Mouse (Mus musculus) midbrain, embryonic 13.5 days (tissue): ENCODE measurements at regions not wholly inside any gene's neighbourhood (a gene's known extent, or its start where the extent isn't known, plus 50 kb on each side); places are given as distances from the start of the nearest gene placed in this dataset.

Experiments
- ATAC-seq: fragments of 200-750 bp; cut with Nextera tagmentation; 2 replicates; pipeline ENCODE4 v1.8.0; 2017; ENCODE audit warnings: mild to moderate bottlenecking, moderate TSS enrichment, moderate library complexity
- H3K27ac ChIP-seq: fragments of 300-500 bp; sonication (generic); 2 replicates; pipeline ENCODE4 v1.5.1; 2015; ENCODE audit warnings: inconsistent platforms, mild to moderate bottlenecking, moderate library complexity
- H3K27me3 ChIP-seq: fragments of 300-500 bp; sonication (generic); 2 replicates; pipeline ENCODE4 v1.6.1; 2015; ENCODE audit warnings: mild to moderate bottlenecking, inconsistent platforms
- H3K36me3 ChIP-seq: fragments of 300-500 bp; sonication (generic); 2 replicates; pipeline ENCODE4 v1.6.1; 2015; ENCODE audit warnings: mild to moderate bottlenecking, inconsistent platforms
- H3K4me1 ChIP-seq: fragments of 300-500 bp; sonication (generic); replicated peaks from 2 replicates; pipeline ENCODE4 v1.6.1; 2015; ENCODE audit warnings: inconsistent platforms
- H3K4me2 ChIP-seq: fragments of 300-500 bp; sonication (generic); replicated peaks from 2 replicates; pipeline ENCODE4 v1.6.1; 2015; ENCODE audit warnings: moderate library complexity, mild to moderate bottlenecking, inconsistent platforms
- H3K4me3 ChIP-seq: fragments of 300-500 bp; sonication (generic); replicated peaks from 2 replicates; pipeline ENCODE4 v1.5.1; 2015; ENCODE audit warnings: mild to moderate bottlenecking, inconsistent platforms
- H3K9ac ChIP-seq: fragments of 300-500 bp; sonication (generic); replicated peaks from 2 replicates; pipeline ENCODE4 v1.6.1; 2015; ENCODE audit warnings: mild to moderate bottlenecking, inconsistent platforms
- H3K9me3 ChIP-seq: fragments of 300-500 bp; sonication (generic); 2 replicates; pipeline ENCODE4 v1.6.1; 2016; ENCODE audit warnings: mild to moderate bottlenecking, inconsistent platforms
- WGBS: fragments of 180-500 bp; shearing (Covaris S2); methylation state at CpG from one replicate; pipeline ENCODE4 v1.1.7; 2015; 5-methylcytosine and 5-hydroxymethylcytosine counted together

GRCm38 (mm10) chr7:111158791-111159286, 76.0 kb upstream of the Eif4g2 start:
- H3K4me3 ChIP-seq, result no peak overlapping the region
- H3K4me2 ChIP-seq, result no peak overlapping the region
- H3K9ac ChIP-seq, result no peak overlapping the region
- no peak overlapping the region for H3K27ac ChIP-seq
- no peaks in the 10 kb centered on the region for H3K27me3 ChIP-seq
- ATAC-seq, result no peak
- peaks cover 8% of the 10 kb centered on the region; the same call in 1 of the 2 replicates for H3K4me1 ChIP-seq
- no peaks in the 10 kb centered on the region for H3K9me3 ChIP-seq
- no peaks in the 10 kb centered on the region for H3K36me3 ChIP-seq
- WGBS, result 55% methylated on average over 6 of the region's 6 CpGs

GRCm38 (mm10) chr7:111157754-111158325, 75.0 kb upstream of the Eif4g2 start:
- Histone ChIP-seq H3K4me1 (peaks cover 8% of the 10 kb centered on the region; the same call in 1 of the 2 replicates), H3K9me3 (no peaks in the 10 kb centered on the region), H3K36me3 (no peaks in the 10 kb centered on the region), H3K4me3 (no peak overlapping the region), H3K9ac (no peak overlapping the region), H3K4me2 (no peak overlapping the region), H3K27ac (no peak overlapping the region), H3K27me3 (no peaks in the 10 kb centered on the region)
- no peak for ATAC-seq
- WGBS, result 59% methylated on average over 9 of the region's 9 CpGs

GRCm38 (mm10) chr7:111157287-111157686, 74.5 kb upstream of the Eif4g2 start:
- H3K9ac ChIP-seq, result no peak overlapping the region
- no peaks in the 10 kb centered on the region for H3K36me3 ChIP-seq
- H3K9me3 ChIP-seq, result no peaks in the 10 kb centered on the region
- peaks cover 8% of the 10 kb centered on the region; the same call in 1 of the 2 replicates for H3K4me1 ChIP-seq
- H3K27ac ChIP-seq, result no peak overlapping the region
- no peak overlapping the region for H3K4me3 ChIP-seq
- H3K27me3 ChIP-seq, result no peaks in the 10 kb centered on the region
- no peak overlapping the region for H3K4me2 ChIP-seq
- 52% methylated on average over 6 of the region's 6 CpGs for WGBS
- no peak for ATAC-seq

GRCm38 (mm10) chr7:111156472-111157231, 73.8 kb upstream of the Eif4g2 start:
- WGBS, result 63% methylated on average over 8 of the region's 8 CpGs
- H3K9ac ChIP-seq, result no peak overlapping the region
- no peaks in the 10 kb centered on the region for H3K9me3 ChIP-seq
- ATAC-seq, result no peak
- no peaks in the 10 kb centered on the region for H3K27me3 ChIP-seq
- no peak overlapping the region for H3K27ac ChIP-seq
- H3K36me3 ChIP-seq, result no peaks in the 10 kb centered on the region
- H3K4me3 ChIP-seq, result no peak overlapping the region
- H3K4me1 ChIP-seq, result peaks cover 8% of the 10 kb centered on the region; the same call in 1 of the 2 replicates
- H3K4me2 ChIP-seq, result no peak overlapping the region

- H3K27ac ChIP-seq, result no peak overlapping the region
- no peaks in the 10 kb centered on the region for H3K9me3 ChIP-seq
- no peak overlapping the region for H3K9ac ChIP-seq
- H3K4me3 ChIP-seq, result no peak overlapping the region
- H3K36me3 ChIP-seq, result no peaks in the 10 kb centered on the region
- ATAC-seq, result no peak
- no peaks in the 10 kb centered on the region for H3K27me3 ChIP-seq
- 54% methylated on average over 6 of the region's 6 CpGs for WGBS
- no peak overlapping the region for H3K4me2 ChIP-seq
- H3K4me1 ChIP-seq, result peaks cover 8% of the 10 kb centered on the region; the same call in 1 of the 2 replicates
Observed at GRCm38 (mm10) chr7:111155995-111156394, 73.2 kb upstream of the Eif4g2 start.

- Histone ChIP-seq H3K4me2 (no peak overlapping the region), H3K36me3 (no peaks in the 10 kb centered on the region), H3K9me3 (no peaks in the 10 kb centered on the region), H3K27me3 (no peaks in the 10 kb centered on the region), H3K4me1 (peaks cover 8% of the 10 kb centered on the region; the same call in 1 of the 2 replicates), H3K27ac (no peak overlapping the region), H3K9ac (no peak overlapping the region), H3K4me3 (no peak overlapping the region)
- WGBS, result 88% methylated on average over 13 of the region's 13 CpGs
- no peak for ATAC-seq
Observed at GRCm38 (mm10) chr7:111154217-111154616, 71.4 kb upstream of the Eif4g2 start.

- Histone ChIP-seq H3K9ac (no peak overlapping the region), H3K4me2 (no peak overlapping the region), H3K4me3 (no peak overlapping the region), H3K9me3 (no peaks in the 10 kb centered on the region), H3K4me1 (no peaks in the 10 kb centered on the region), H3K27me3 (no peaks in the 10 kb centered on the region), H3K27ac (no peak overlapping the region), H3K36me3 (no peaks in the 10 kb centered on the region)
- 84% methylated on average over 5 of the region's 5 CpGs for WGBS
- ATAC-seq, result no peak
Observed at GRCm38 (mm10) chr7:111150540-111150939, 67.7 kb upstream of the Eif4g2 start.

- Histone ChIP-seq H3K9ac (no peak overlapping the region), H3K4me3 (no peak overlapping the region), H3K4me1 (no peaks in the 10 kb centered on the region), H3K36me3 (no peaks in the 10 kb centered on the region), H3K9me3 (no peaks in the 10 kb centered on the region), H3K27me3 (no peaks in the 10 kb centered on the region), H3K4me2 (no peak overlapping the region), H3K27ac (no peak overlapping the region)
- WGBS, result 91% methylated on average over 5 of the region's 5 CpGs
- no peak for ATAC-seq
Observed at GRCm38 (mm10) chr7:111150115-111150514, 67.3 kb upstream of the Eif4g2 start.

- Histone ChIP-seq H3K9ac (no peak overlapping the region), H3K27me3 (no peaks in the 10 kb centered on the region), H3K36me3 (no peaks in the 10 kb centered on the region), H3K9me3 (no peaks in the 10 kb centered on the region), H3K4me1 (no peaks in the 10 kb centered on the region), H3K4me3 (no peak overlapping the region), H3K4me2 (no peak overlapping the region), H3K27ac (no peak overlapping the region)
- WGBS, result 89% methylated on average over 6 of the region's 6 CpGs
- ATAC-seq, result no peak
Observed at GRCm38 (mm10) chr7:111147593-111147992, 64.8 kb upstream of the Eif4g2 start.

- no peaks in the 10 kb centered on the region for H3K27me3 ChIP-seq
- ATAC-seq, result no peak
- H3K4me2 ChIP-seq, result no peak overlapping the region
- H3K9ac ChIP-seq, result no peak overlapping the region
- H3K4me3 ChIP-seq, result no peak overlapping the region
- 96% methylated on average over 4 of the region's 4 CpGs for WGBS
- no peaks in the 10 kb centered on the region for H3K36me3 ChIP-seq
- H3K27ac ChIP-seq, result no peak overlapping the region
- no peaks in the 10 kb centered on the region for H3K4me1 ChIP-seq
- no peaks in the 10 kb centered on the region for H3K9me3 ChIP-seq
Observed at GRCm38 (mm10) chr7:111146670-111147069, 63.8 kb upstream of the Eif4g2 start.

GRCm38 (mm10) chr7:111144216-111144615, 61.4 kb upstream of the Eif4g2 start:
- no peaks in the 10 kb centered on the region for H3K27me3 ChIP-seq
- no peak overlapping the region for H3K9ac ChIP-seq
- H3K27ac ChIP-seq, result no peak overlapping the region
- no peak overlapping the region for H3K4me3 ChIP-seq
- H3K36me3 ChIP-seq, result no peaks in the 10 kb centered on the region
- WGBS, result 81% methylated on average over 3 of the region's 3 CpGs
- no peaks in the 10 kb centered on the region for H3K9me3 ChIP-seq
- no peak for ATAC-seq
- no peaks in the 10 kb centered on the region for H3K4me1 ChIP-seq
- H3K4me2 ChIP-seq, result no peak overlapping the region

- Histone ChIP-seq H3K27ac (no peak overlapping the region), H3K4me1 (no peaks in the 10 kb centered on the region), H3K36me3 (no peaks in the 10 kb centered on the region), H3K4me2 (no peak overlapping the region), H3K27me3 (no peaks in the 10 kb centered on the region), H3K9ac (no peak overlapping the region), H3K4me3 (no peak overlapping the region), H3K9me3 (no peaks in the 10 kb centered on the region)
- 86% methylated on average over 7 of the region's 7 CpGs for WGBS
- no peak for ATAC-seq
Observed at GRCm38 (mm10) chr7:111141285-111141965, 58.6 kb upstream of the Eif4g2 start.
